Mouse (Mus musculus): ENCODE measurements around the gene Lpo.

DNA sequence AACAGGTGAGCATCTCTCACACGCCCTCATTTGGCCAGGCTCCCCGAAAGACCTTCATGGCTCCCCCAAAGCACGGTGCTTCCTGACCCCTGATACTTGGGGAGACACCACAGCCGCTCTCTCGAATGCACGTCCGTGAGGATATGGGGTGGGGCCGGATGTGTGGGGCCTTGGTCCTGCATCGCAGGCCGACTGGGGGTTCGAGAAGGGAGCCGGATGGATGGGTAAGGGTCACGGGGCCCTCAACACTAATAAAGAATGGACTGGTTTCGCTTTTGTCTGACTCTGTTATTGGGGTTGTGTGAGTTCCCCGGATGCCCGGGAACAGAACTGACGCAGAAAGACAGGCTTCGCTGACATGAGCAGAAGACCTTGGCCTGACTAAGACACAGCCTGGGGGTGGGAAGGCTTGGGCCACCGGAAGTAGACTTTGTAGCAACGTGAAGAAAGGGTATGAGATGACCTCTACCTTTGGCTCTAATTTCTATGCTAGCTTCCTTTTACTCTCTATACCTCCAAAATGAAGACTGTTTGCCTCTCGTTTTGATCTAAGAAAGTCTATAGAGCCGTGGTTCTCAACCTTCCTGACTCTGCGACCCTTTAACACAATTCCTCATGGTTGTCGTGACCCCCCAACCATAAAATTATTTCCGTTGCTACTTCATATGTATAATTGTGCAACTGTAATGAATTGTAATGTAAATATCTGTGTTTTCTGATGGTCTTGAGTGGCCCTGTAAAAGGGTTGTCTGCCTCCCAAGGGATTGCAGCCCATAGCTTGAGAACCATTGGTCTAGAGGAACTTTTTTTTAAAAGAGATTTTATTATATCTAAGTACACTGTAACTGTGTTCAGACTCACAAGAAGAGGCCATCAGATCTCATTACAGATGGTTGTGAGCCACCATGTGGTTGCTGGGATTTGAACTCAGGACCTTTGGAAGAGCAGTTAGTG lies 70.8 kb downstream of the Lpo start:
- TF ChIP-seq CTCF (IDR thresholded peaks at IDR 0.05; ENCODE audit: extremely low read depth, insufficient read depth, low read length) (no peak), POLR2A (IDR thresholded peaks at IDR 0.05; ENCODE audit: extremely low read depth, insufficient read depth, low read length) (no peak)
